Mouse (Mus musculus) heart, adult 8-10 months (tissue): Measurements from ENCODE around the gene Shisa7. TPM values are rescaled to one million over a fixed set of nuclear protein-coding genes. Genes with fewer than 3 reads are reported as not detected.
A peak's percentile ranks its signal among the peaks of the same experiment; 100 is the strongest.
"Not testable (repeated sequence)": the region's sequence is repeated elsewhere in the genome, so short reads cannot be mapped to it uniquely, and the experiment has no call there.

Experiments
- DNase-seq: peaks from one replicate; pipeline ENCODE4 v3.0.0; 2022; ENCODE audit warnings: low spot score
- total RNA-seq, 4 experiments: library from RNA; stranded (reverse); gene quantifications; 2 replicates each; pipeline ENCODE4 v1.2.4; 2022

Gene Shisa7
- under 1 TPM in 3 of 4 experiments, not detected in 1; 0.09 to 0.56 (median 0.25) TPM for total RNA-seq

- DNase-seq = no peak
These were observed at the start of gene Shisa7 for GRCm38 (mm10) chr7:4844245-4844916. Shisa7 (minus strand) TSS chr7:4844696.

GRCm38 (mm10) chr7:4886680-4887079, 42.2 kb upstream of the Shisa7 start:
- DNase-seq = no peak

- DNase-seq = not testable (repeated sequence)
These were observed 34.5 kb upstream of the Shisa7 start for GRCm38 (mm10) chr7:4879036-4879435.

DNA sequence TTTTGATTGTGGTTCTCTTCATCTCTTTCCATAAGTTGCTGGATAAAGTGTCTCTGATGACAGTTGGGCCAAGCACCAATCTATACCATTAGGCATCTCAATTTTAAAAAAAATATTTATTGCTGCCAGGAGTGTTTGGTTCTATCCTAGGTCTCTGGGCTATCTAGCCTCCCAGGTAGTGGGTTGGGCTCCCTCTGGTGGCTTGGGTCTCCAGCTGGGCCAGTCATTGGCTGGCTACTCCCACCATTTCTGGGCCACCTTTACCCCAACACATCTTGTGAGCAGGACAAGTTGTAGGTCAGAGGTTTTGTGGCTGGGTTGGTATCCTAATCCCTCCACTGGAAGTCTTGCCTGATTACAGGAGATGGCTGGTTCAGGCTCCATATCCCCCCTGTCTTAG, 33.7 kb upstream of the Shisa7 start:
- no peak for DNase-seq

- DNase-seq = no peak
These were observed 32.7 kb upstream of the Shisa7 start for GRCm38 (mm10) chr7:4877226-4877625.

- DNase-seq = peak; percentile 90
These were observed 32.3 kb upstream of the Shisa7 start, which contains the start of gene Isoc2a for GRCm38 (mm10) chr7:4876753-4877221. Isoc2a (plus strand) TSS chr7:4877153.

DNA sequence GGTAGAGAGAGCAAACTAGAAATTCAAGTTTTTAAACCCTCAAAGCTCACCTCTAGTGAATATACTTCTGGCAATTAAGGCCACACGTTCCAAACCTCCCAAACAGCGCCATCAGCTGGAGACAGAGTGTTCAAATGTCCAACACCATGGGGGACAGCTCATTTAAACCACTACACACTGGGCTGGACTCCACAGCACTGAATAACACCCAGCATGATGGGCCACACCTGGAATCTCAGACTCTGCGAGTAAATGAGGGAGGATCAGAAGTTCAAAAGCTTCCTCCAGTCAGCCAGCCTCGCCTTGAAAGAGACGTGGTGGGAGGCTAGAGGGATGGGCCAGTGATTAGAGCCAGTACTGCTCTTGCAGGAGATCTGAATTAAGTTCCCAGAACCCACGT, 25.6 kb upstream of the Shisa7 start, which contains the start of gene Isoc2b:
TSS of gene Isoc2b (minus strand) at position 126 of the 400 bp plus-strand sequence.
- no peak for DNase-seq

GRCm38 (mm10) chr7:4866631-4867180, 22.2 kb upstream of the Shisa7 start:
- DNase-seq = no peak

- DNase-seq = peak; percentile 99
These were observed 21.3 kb upstream of the Shisa7 start for GRCm38 (mm10) chr7:4865579-4866493.

- DNase-seq = no peak
These were observed 20.6 kb upstream of the Shisa7 start for GRCm38 (mm10) chr7:4865090-4865489.

GRCm38 (mm10) chr7:4864130-4864845, 19.8 kb upstream of the Shisa7 start:
- no peak for DNase-seq

DNA sequence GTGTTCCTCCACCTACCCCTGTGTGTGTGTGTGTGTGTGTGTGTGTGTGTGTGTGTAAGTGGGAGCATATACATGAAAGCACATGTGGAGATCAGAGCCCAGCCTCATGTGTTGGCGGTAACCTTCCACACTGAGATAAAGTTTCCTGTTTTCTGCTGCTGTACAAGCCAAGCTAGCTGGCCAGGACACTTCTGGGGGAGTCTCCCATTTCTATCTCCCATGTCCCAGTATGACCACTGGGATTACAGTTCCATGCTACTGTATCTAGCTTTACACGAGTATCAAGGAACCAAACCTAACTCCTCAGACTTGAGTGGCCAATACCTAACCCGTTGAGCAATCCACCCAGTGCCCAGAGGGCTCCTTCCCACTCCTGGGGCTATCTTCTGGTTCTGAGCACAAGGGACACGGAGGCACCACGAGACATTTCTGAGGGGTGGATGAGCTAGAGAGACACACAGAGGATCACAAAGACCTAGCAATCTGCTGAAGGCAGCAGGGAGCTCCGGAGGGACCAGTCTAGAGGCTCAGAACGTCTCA, 19.1 kb upstream of the Shisa7 start:
- no peak for DNase-seq

DNA sequence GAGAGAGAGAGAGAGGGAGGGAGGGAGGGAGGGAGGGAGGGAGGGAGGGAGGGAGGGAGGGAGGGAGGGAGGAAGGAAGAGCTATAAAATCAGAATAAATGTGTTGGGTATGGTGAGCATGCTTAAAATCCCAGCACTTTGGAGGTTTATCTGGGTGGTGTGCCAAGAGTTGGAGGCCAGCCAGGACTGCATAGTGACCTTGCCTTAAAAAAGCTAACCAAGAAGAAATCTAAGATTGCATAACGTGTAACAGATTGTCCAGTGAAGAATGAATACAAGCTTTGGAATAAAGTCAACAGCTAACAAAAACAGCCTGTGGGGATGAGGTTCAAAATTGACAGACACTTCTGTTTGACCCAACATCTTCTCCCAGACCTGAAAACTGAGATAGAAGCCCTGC, 18.5 kb upstream of the Shisa7 start:
- peak; percentile 65 for DNase-seq

GRCm38 (mm10) chr7:4860926-4861325, 16.4 kb upstream of the Shisa7 start:
- not testable (repeated sequence) for DNase-seq

DNA sequence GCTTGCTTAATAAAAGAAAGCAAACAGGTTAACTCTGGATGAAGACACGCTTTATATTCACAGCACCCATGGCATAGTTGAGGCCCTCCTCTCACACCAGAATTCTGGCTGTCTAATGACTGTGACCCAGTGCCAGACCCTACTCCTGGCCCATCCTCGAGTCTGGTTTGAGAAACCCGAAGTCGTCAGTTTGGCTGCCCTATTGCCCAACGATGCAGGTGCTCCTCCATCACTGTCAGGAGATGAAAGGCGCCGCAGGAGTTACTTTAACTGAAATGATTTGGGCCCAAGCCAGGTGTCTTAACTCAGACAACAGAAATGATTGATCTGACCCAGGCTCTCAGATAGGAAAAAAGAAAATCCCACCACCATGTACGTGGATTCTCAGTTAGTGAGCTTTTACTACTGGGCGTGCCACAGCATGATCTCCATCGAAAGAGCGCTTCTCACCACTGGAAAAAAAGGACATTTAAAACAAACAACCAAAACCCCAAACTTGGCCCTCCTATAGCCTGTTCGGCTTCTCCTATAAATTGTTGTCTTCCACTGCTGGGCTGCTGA, 15.0 kb upstream of the Shisa7 start:
- DNase-seq = no peak

- no peak for DNase-seq
These were observed 12.8 kb upstream of the Shisa7 start for GRCm38 (mm10) chr7:4857321-4857720.

- DNase-seq = no peak
These were observed 12.0 kb upstream of the Shisa7 start for GRCm38 (mm10) chr7:4856508-4856907.

DNA sequence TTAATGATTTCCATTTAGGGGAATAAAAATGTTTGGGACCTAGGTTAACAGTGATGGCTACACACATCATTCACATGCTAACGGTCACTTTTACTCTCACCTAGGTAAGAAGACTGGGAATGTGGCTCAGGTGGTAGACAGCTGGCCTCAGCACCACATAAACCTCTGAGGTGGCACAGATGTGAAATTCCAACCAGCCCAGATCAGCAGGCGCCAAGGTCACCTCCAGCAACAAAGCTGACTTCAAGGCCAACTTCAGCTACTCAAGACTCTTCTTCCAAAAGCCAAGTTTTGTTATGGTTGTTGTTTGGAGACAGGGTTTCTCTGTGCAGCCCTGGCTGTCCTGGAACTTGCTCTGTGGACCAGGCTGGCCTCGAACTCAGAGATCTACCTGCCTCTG, 9.1 kb upstream of the Shisa7 start:
- no peak for DNase-seq

GRCm38 (mm10) chr7:4851315-4851688, 6.8 kb upstream of the Shisa7 start:
- DNase-seq = no peak

DNA sequence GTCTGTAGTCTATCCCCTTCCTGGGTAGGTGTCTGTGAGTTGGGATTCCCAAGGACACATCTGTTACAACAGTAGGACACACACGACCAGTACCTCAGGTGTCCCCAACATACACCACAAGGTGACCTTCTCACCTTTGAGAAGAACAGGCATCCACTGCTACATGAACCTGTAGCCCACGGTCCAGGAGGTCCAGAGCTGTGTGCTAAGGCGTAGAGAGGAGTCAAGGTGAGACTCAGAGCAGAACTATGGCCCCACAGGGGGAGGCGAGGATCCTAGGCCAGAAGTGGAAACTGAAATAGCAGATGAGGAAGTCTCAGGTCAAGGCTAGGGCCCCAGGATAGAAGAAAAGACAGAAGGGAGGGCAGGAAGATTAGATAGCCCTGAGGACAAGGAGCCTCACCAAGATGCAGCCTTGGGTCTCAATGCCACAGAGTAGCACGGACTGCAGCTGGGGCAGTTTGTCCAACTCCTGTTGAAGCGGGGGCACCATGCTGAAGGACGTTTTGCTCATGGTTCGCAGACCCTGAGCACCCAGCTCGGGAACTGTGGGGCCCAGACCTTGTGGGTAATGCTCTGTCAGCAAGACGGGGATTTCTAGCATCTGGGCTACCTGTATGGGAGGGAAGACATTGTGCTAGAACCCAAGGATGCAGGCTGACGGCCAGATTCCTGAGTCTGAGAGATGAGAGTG, 6.3 kb upstream of the Shisa7 start:
- DNase-seq = no peak
